Mouse (Mus musculus) neural tube, embryonic 11.5 days (tissue): ENCODE data around the gene Prkcb. TPM values are rescaled to one million over a fixed set of nuclear protein-coding genes. Genes with fewer than 3 reads are reported as not detected.

Experiments used
- ATAC-seq: fragments of 200-750 bp; cut with Nextera tagmentation; 2 replicates; pipeline ENCODE4 v1.8.0; 2017; ENCODE audit warnings: moderate number of reproducible peaks, mild to moderate bottlenecking, moderate TSS enrichment, moderate library complexity; ENCODE audit not compliant: insufficient read depth, low FRiP score, low TSS enrichment
- DNase-seq: peaks from one replicate; pipeline ENCODE4 v3.0.0-alpha.2; 2015; ENCODE audit warnings: low spot score
- H3K27ac ChIP-seq: fragments of 300-500 bp; sonication (generic); 2 replicates; pipeline ENCODE4 v1.5.1; 2014; ENCODE audit warnings: low read depth, mild to moderate bottlenecking, low read length
- H3K27me3 ChIP-seq: fragments of 300-500 bp; sonication (generic); 2 replicates; pipeline ENCODE4 v1.6.1; 2014; ENCODE audit warnings: mild to moderate bottlenecking, low read length, mixed read lengths; ENCODE audit not compliant: control insufficient read depth, insufficient read depth
- H3K36me3 ChIP-seq: fragments of 300-500 bp; sonication (generic); 2 replicates; pipeline ENCODE4 v1.6.1; 2014; ENCODE audit warnings: mild to moderate bottlenecking, low read length, moderate library complexity, mixed read lengths; ENCODE audit not compliant: control insufficient read depth, insufficient read depth
- H3K4me1 ChIP-seq: fragments of 300-500 bp; sonication (generic); 2 replicates; pipeline ENCODE4 v1.6.1; 2014; ENCODE audit warnings: low read length, mixed read lengths; ENCODE audit not compliant: control insufficient read depth, insufficient read depth
- H3K4me2 ChIP-seq: fragments of 300-500 bp; sonication (generic); 2 replicates; pipeline ENCODE4 v1.6.1; 2014; ENCODE audit warnings: low read depth, mild to moderate bottlenecking, moderate library complexity
- H3K4me3 ChIP-seq: fragments of 300-500 bp; sonication (generic); 2 replicates; pipeline ENCODE4 v1.5.1; 2014; ENCODE audit warnings: low read depth, low read length
- H3K9ac ChIP-seq: fragments of 300-500 bp; sonication (generic); 2 replicates; pipeline ENCODE4 v1.6.1; 2014; ENCODE audit warnings: mild to moderate bottlenecking, low read length
- H3K9me3 ChIP-seq: fragments of 300-500 bp; sonication (generic); 2 replicates; pipeline ENCODE4 v1.6.1; 2016; ENCODE audit warnings: low read length; ENCODE audit not compliant: control insufficient read depth
- WGBS: fragments of 180-500 bp; shearing (Covaris S2); extraction: QIAGEN DNeasy Blood & Tissue Kit; methylation state at CpG from one replicate; pipeline ENCODE4 v1.1.7; 2014; 5-methylcytosine and 5-hydroxymethylcytosine counted together
- polyA plus RNA-seq: library from polyadenylated mRNA; unstranded; fragments of >200 nt; fragmentation: Nextera tagmentation; extraction: Ambion mirVana; gene quantifications from 2 replicates; pipeline ENCODE4 v1.2.1, GENCODE M21; 2014

The Prkcb gene
- polyA plus RNA-seq, 1 experiment from 2014 or later: 13.4 TPM

- Histone ChIP-seq H3K4me3 (no peak overlapping the region), H3K27ac (no peak overlapping the region), H3K9me3 (no peaks in the 10 kb centered on the region), H3K4me2 (no peak overlapping the region), H3K27me3 (no peaks in the 10 kb centered on the region), H3K4me1 (no peaks in the 10 kb centered on the region), H3K36me3 (no peaks in the 10 kb centered on the region), H3K9ac (no peak overlapping the region)
- WGBS: 86% methylated on average over 4 of the region's 4 CpGs
- DNase-seq (no peak), ATAC-seq (no peak)
Measured at GRCm38 (mm10) chr7:122577571-122577970, 289.0 kb downstream of the Prkcb start.

DNA sequence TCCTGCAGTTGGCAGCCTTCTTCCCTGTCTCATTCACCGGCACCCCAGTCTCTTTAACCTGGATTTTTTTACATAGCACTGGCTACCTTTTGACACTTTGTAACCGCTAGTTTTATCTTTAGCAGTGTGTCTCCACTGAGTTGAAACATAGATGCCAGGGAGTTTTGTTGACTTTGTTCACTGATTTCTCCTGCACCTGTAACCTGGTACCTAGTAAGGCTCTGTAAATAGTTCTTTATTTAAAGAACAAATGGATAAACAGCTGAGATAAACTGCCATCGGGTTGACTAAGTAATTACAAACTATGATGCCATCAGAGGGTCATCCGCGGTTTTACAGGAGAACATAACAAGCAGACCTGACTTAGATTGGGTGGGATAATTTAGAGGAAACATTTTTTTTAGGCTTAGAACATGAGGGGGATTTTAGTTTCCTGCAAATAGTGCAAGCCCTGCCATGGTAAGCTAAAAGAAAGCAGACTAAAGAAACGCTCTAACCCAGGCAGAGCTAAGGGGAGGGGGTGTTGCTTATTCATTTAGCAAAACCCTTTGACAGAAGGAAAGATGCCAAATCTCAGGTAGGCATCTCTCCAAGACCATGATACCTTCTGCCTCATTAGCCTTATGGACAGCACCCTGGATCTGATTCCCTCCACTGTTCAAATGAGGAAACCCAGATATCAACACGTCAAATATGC lies 291.1 kb downstream of the Prkcb start:
- ATAC-seq: no peak
- 94% methylated on average over 7 of the region's 7 CpGs for WGBS
- no peak overlapping the region for H3K4me3 ChIP-seq
- no peaks in the 10 kb centered on the region for H3K36me3 ChIP-seq
- no peaks in the 10 kb centered on the region for H3K27me3 ChIP-seq
- no peak overlapping the region for H3K9ac ChIP-seq
- H3K4me1 ChIP-seq: no peaks in the 10 kb centered on the region
- no peak overlapping the region for H3K27ac ChIP-seq
- no peaks in the 10 kb centered on the region for H3K9me3 ChIP-seq
- no peak overlapping the region for H3K4me2 ChIP-seq
- no peak for DNase-seq

GRCm38 (mm10) chr7:122580158-122580475 lies 291.6 kb downstream of the Prkcb start:
- DNase-seq (no peak), ATAC-seq (no peak)
- Histone ChIP-seq H3K9me3 (no peaks in the 10 kb centered on the region), H3K27ac (no peak overlapping the region), H3K9ac (no peak overlapping the region), H3K4me1 (no peaks in the 10 kb centered on the region), H3K36me3 (no peaks in the 10 kb centered on the region), H3K4me3 (no peak overlapping the region), H3K4me2 (no peak overlapping the region), H3K27me3 (no peaks in the 10 kb centered on the region)
- WGBS: 88% methylated on average over 1 of the region's 1 CpGs

- no peaks in the 10 kb centered on the region for H3K27me3 ChIP-seq
- no peaks in the 10 kb centered on the region for H3K4me1 ChIP-seq
- DNase-seq: no peak
- no peak overlapping the region for H3K4me3 ChIP-seq
- ATAC-seq: no peak
- WGBS: 88% methylated on average over 14 of the region's 14 CpGs
- H3K27ac ChIP-seq: no peak overlapping the region
- no peaks in the 10 kb centered on the region for H3K36me3 ChIP-seq
- H3K9me3 ChIP-seq: no peaks in the 10 kb centered on the region
- no peak overlapping the region for H3K9ac ChIP-seq
- H3K4me2 ChIP-seq: no peak overlapping the region
Measured at GRCm38 (mm10) chr7:122584421-122585151, 296.0 kb downstream of the Prkcb start.

DNA sequence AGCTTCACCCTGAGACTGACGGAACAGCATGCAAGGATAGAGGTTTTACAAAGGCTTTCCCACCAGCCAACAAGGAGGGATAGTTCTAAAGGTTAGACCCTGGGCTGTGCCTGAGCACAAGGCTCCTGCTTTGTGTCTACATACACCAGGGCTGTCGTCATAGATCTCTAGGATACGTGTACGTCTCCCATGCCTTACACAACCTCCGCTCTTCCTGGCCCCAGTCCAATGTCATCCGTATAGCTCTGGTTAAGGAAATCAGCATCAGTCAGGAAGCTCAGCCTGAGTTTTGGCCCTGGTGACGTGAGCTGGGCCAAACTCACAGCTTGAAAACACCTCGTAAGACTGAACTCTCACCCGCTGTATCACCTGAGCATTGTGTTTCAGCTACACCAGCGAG lies 307.3 kb downstream of the Prkcb start:
- H3K27me3 ChIP-seq: no peaks in the 10 kb centered on the region
- no peak overlapping the region for H3K4me2 ChIP-seq
- no peak overlapping the region for H3K9ac ChIP-seq
- ATAC-seq: no peak
- 87% methylated on average over 10 of the region's 10 CpGs for WGBS
- 0 out of 2 replicates have a peak, but pooled peaks cover 4% of the 10 kb centered on the region for H3K4me1 ChIP-seq
- no peaks in the 10 kb centered on the region for H3K9me3 ChIP-seq
- H3K4me3 ChIP-seq: no peak overlapping the region
- no peak for DNase-seq
- no peak overlapping the region for H3K27ac ChIP-seq
- H3K36me3 ChIP-seq: no peaks in the 10 kb centered on the region

DNA sequence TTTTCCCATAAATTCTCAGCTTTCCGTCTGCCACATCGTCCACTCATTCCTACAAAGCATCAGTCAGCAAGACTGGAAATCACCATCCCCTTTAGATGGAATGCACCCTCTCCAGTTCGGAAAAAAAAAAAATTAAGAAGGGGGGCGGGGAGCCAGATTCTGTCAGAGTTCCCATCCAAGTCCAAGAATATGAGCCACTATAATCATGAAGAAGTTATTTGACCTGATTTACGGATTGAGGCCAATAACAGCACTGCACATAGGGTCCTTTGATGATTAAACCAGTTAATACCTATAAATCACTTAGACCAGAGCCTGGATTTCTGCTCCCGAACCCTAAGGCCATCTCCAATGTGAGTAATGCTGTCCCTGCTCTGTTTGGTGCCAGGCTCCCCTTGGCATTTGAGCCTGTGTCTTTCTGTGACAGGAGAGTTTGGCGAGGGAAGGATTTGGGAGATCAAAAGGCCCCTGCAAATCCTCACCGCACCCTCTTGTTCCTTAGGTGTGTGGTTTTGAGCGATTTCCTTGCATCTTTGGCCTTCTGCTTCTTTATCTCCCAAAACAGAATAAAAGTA lies 308.1 kb downstream of the Prkcb start:
- ATAC-seq (no peak), DNase-seq (no peak)
- Histone ChIP-seq H3K9ac (no peak overlapping the region), H3K36me3 (no peaks in the 10 kb centered on the region), H3K4me3 (no peak overlapping the region), H3K27ac (no peak overlapping the region), H3K4me1 (0 out of 2 replicates have a peak, but pooled peaks cover 4% of the 10 kb centered on the region), H3K27me3 (no peaks in the 10 kb centered on the region), H3K9me3 (no peaks in the 10 kb centered on the region), H3K4me2 (no peak overlapping the region)
- WGBS: 80% methylated on average over 9 of the region's 9 CpGs

- DNase-seq (no peak), ATAC-seq (no peak)
- no peak overlapping the region for H3K27ac ChIP-seq
- no peaks in the 10 kb centered on the region for H3K9me3 ChIP-seq
- WGBS: 66% methylated on average over 7 of the region's 7 CpGs
- H3K4me3 ChIP-seq: no peak overlapping the region
- no peaks in the 10 kb centered on the region for H3K27me3 ChIP-seq
- H3K36me3 ChIP-seq: no peaks in the 10 kb centered on the region
- H3K4me1 ChIP-seq: 0 out of 2 replicates have a peak, but pooled peaks cover 4% of the 10 kb centered on the region
- H3K4me2 ChIP-seq: no peak overlapping the region
- no peak overlapping the region for H3K9ac ChIP-seq
Measured at GRCm38 (mm10) chr7:122597313-122597712, 308.8 kb downstream of the Prkcb start.

DNA sequence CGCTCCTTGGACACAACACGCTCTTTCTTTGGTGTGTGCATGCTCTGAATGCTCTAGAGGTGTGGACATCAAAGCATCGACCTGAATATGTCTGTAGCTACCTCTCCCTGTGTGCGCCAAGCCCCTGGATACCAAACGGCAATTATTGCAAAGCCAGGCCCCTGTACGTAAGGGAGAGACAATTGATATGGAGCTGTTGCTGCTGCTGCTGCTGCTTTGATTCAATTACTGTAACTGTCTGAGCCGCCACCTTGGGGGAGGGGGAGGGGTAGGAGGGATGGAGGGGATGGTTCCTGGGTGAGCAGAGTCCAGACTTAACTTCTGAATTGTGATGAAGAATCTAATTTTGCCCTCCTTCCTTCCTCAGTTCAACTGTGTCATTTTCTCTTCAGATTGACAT lies 312.3 kb downstream of the Prkcb start:
- no peak overlapping the region for H3K4me2 ChIP-seq
- H3K4me1 ChIP-seq: 0 out of 2 replicates have a peak, but pooled peaks cover 4% of the 10 kb centered on the region
- DNase-seq (no peak), ATAC-seq (no peak)
- no peak overlapping the region for H3K4me3 ChIP-seq
- 70% methylated on average over 7 of the region's 7 CpGs for WGBS
- no peaks in the 10 kb centered on the region for H3K36me3 ChIP-seq
- H3K27ac ChIP-seq: no peak overlapping the region
- H3K9me3 ChIP-seq: no peaks in the 10 kb centered on the region
- no peaks in the 10 kb centered on the region for H3K27me3 ChIP-seq
- H3K9ac ChIP-seq: no peak overlapping the region

GRCm38 (mm10) chr7:122605066-122605465 lies 316.5 kb downstream of the Prkcb start:
- no peaks in the 10 kb centered on the region for H3K36me3 ChIP-seq
- DNase-seq (no peak), ATAC-seq (no peak)
- H3K9ac ChIP-seq: no peak overlapping the region
- WGBS: 87% methylated on average over 5 of the region's 5 CpGs
- H3K4me2 ChIP-seq: no peak overlapping the region
- H3K27ac ChIP-seq: no peak overlapping the region
- no peaks in the 10 kb centered on the region for H3K9me3 ChIP-seq
- no peaks in the 10 kb centered on the region for H3K4me1 ChIP-seq
- H3K4me3 ChIP-seq: no peak overlapping the region
- H3K27me3 ChIP-seq: no peaks in the 10 kb centered on the region
